In genomic region chr17:47793377-47793776, GRCm38 (mm10) we compare ENCODE assay signal across 9 mouse cellular contexts. TPM values are rescaled to one million over a fixed set of nuclear protein-coding genes. Genes with fewer than 3 reads are reported as not detected.
A peak's percentile ranks its signal among the peaks of the same experiment; 100 is the strongest.
DNase-seq lines count a peak whose midpoint lies in the region; ATAC-seq and TF ChIP-seq lines count a peak whose summit lies in the region.
"Had no signal": no experiment of that assay in that cellular context is flagged by ENCODE, and none has a peak within 500 bp of the region (broad histone marks: within the 10 kb centered on the region; RNA-seq: fewer than 3 reads in every experiment).

No protein-coding gene starts in this region.

- H3K9me3 ChIP-seq in MEL (replicated peaks; ENCODE audit: insufficient read depth, low read length) = no peaks in the 10 kb centered on the region
- H3K9me3 ChIP-seq: megakaryocyte, embryonic 14.5 days had no signal

- H3K4me1 ChIP-seq in MEL (ENCODE audit: control insufficient read depth in 1 of 2, insufficient read depth in 2 of 2, low read length in 2 of 2) = peaks cover 0 to 6% of the 10 kb centered on the region in 2 experiments; a peak in 2 of 4 replicates
- no peaks in the 10 kb centered on the region for H3K4me1 ChIP-seq in lung, adult 2 months (ENCODE audit: control insufficient read depth, insufficient read depth, low read length)
- peaks cover 8% of the 10 kb centered on the region for H3K4me1 ChIP-seq in olfactory bulb, adult 2 months (ENCODE audit: control insufficient read depth, insufficient read depth, low read length)

- H3K27me3 ChIP-seq in MEL (ENCODE audit: control insufficient read depth in 1 of 2, insufficient read depth in 2 of 2, low read length in 2 of 2) = no peaks in the 10 kb centered on the region

- peak; percentile 82 for DNase-seq in MEL (ENCODE audit: low read depth, low spot score)
- peak; percentile 86 for DNase-seq in cerebellum, adult 9-10 months
- peak; percentile 83 to 85 for DNase-seq in layer of hippocampus, adult 2 months (ENCODE audit: low spot score in 2 of 2)
- DNase-seq in lung, adult 2 months = peak; percentile 87
- peak; percentile 67 for DNase-seq in testis, postnatal 14 days (ENCODE audit: low spot score)

- no peak for TF ChIP-seq EP300 in MEL (IDR thresholded peaks at IDR 0.05; ENCODE audit: low read depth in 1 of 2, low read length in 2 of 2)

- no peak overlapping the region for H3K27ac ChIP-seq in MEL (ENCODE audit: control insufficient read depth, low read depth, low read length)
- H3K27ac ChIP-seq in layer of hippocampus, adult 2 months = no peak overlapping the region
- H3K27ac ChIP-seq in olfactory bulb, adult 2 months (ENCODE audit: insufficient read depth, low read depth, low read length) = no peak overlapping the region

- TF ChIP-seq POLR2A in MEL (IDR thresholded peaks at IDR 0.05; ENCODE audit: control insufficient read depth in 1 of 2, insufficient read depth in 1 of 2, low read depth in 1 of 2, low read length in 2 of 2, poor library complexity in 1 of 2) = no peak
- no peak for TF ChIP-seq POLR2A in lung, adult 2 months (IDR thresholded peaks at IDR 0.05; ENCODE audit: borderline replicate concordance, extremely low read depth, low read depth, low read length)
- TF ChIP-seq POLR2A in olfactory bulb, adult 2 months (IDR thresholded peaks at IDR 0.05; ENCODE audit: insufficient read depth, low read depth, low read length) = no peak

- no peak overlapping the region for H3K9ac ChIP-seq in MEL (ENCODE audit: control insufficient read depth, low read depth, low read length, poor library complexity, severe bottlenecking)

- no peak overlapping the region for H3K4me3 ChIP-seq in MEL (ENCODE audit: control insufficient read depth in 1 of 2, insufficient read depth in 1 of 2, low read depth in 2 of 2, low read length in 2 of 2)
- H3K4me3 ChIP-seq in layer of hippocampus, adult 2 months = no peak overlapping the region
- H3K4me3 ChIP-seq in lung, adult 2 months (replicated peaks; ENCODE audit: extremely low read depth, low read depth, low read length) = no peak overlapping the region
- H3K4me3 ChIP-seq in olfactory bulb, adult 2 months (ENCODE audit: insufficient read depth, low read depth, low read length) = no peak overlapping the region
- H3K4me3 ChIP-seq: megakaryocyte, embryonic 14.5 days had no signal

- no peaks in the 10 kb centered on the region for H3K79me2 ChIP-seq in MEL (ENCODE audit: control insufficient read depth, insufficient read depth, low read length, poor library complexity)

- WGBS in lung, adult 2 months = 7% methylated on average over 9 of the region's 9 CpGs
- 18% methylated on average over 9 of the region's 9 CpGs for WGBS in olfactory bulb, adult 2 months

- 0 out of 4 replicates have a peak, but pooled peaks cover 0 to 2% of the 10 kb centered on the region in 2 experiments for H3K36me3 ChIP-seq in MEL (ENCODE audit: control insufficient read depth in 1 of 2, insufficient read depth in 2 of 2, low read length in 2 of 2)

- peak; percentile 83 for ATAC-seq in frontal cortex, adult (ENCODE audit: low TSS enrichment)
- peak; percentile 78 to 82 for ATAC-seq in hematopoietic stem cell, adult 5-6 weeks (replicated peaks in 1 of 2; ENCODE audit: insufficient read depth in 1 of 2, low FRiP score in 2 of 2, low TSS enrichment in 1 of 2, low read depth in 1 of 2, poor library complexity in 2 of 2, severe bottlenecking in 2 of 2)

- TF ChIP-seq CTCF in MEL (IDR thresholded peaks at IDR 0.05 in 2 of 3, conservative IDR thresholded peaks at IDR 0.05 in 1 of 3; ENCODE audit: control insufficient read depth in 1 of 3, insufficient read depth in 1 of 3, low read depth in 2 of 3, low read length in 3 of 3, poor library complexity in 1 of 3, severe bottlenecking in 1 of 3) = peak; percentile 73 to 92 (median 92)
- TF ChIP-seq CTCF in layer of hippocampus, adult 2 months (conservative IDR thresholded peaks at IDR 0.05) = peak; percentile 93
- peak; percentile 93 for TF ChIP-seq CTCF in lung, adult 2 months (IDR thresholded peaks at IDR 0.05; ENCODE audit: insufficient read depth, low read length)
- peak; percentile 78 for TF ChIP-seq CTCF in olfactory bulb, adult 2 months (IDR thresholded peaks at IDR 0.05; ENCODE audit: insufficient read depth, low read depth, low read length)

- peak; percentile 65 for TF ChIP-seq RAD21 in MEL (IDR thresholded peaks at IDR 0.05; ENCODE audit: low read depth, low read length)

TF ChIP-seq in MEL, 35 proteins besides CTCF, POLR2A, EP300 and RAD21:
- no peak for TF ChIP-seq CHD2 (IDR thresholded peaks at IDR 0.05; ENCODE audit: low read length)
- TF ChIP-seq MAZ (IDR thresholded peaks at IDR 0.05; ENCODE audit: low read depth, low read length) = no peak
- TF ChIP-seq TCF12 (IDR thresholded peaks at IDR 0.05; ENCODE audit: low read depth, low read length) = 0 out of 2 replicates have a peak, but pooled peaks have one; percentile 8
- TF ChIP-seq SMC3 (IDR thresholded peaks at IDR 0.05; ENCODE audit: low read depth, low read length) = peak; percentile 78
- TF ChIP-seq BHLHE40 (IDR thresholded peaks at IDR 0.05; ENCODE audit: borderline replicate concordance, low read depth, low read length) = 0 out of 2 replicates have a peak, but pooled peaks have one; percentile 22
- TF ChIP-seq ZC3H11A (IDR thresholded peaks at IDR 0.05; ENCODE audit: low read depth, low read length) = peak; percentile 59
- TF ChIP-seq ZKSCAN1 (IDR thresholded peaks at IDR 0.05; ENCODE audit: low read depth, low read length) = no peak
- TF ChIP-seq ZNF384 (IDR thresholded peaks at IDR 0.05; ENCODE audit: low read depth, low read length) = peak; percentile 13; the same call in 1 of the 2 replicates
- TF ChIP-seq CHD1 (IDR thresholded peaks at IDR 0.05; ENCODE audit: low read depth, low read length) = no peak
TF ChIP-seq in MEL: peak in this region for 5.

RNA-seq across cellular contexts. Expression of gene Mdfi, which starts 41.1 kb away (rescaled TPM):
- total RNA-seq in MEL (2012; rRNA removed) = not detected in 2 replicates
- polyA plus RNA-seq in MEL (2012; ENCODE audit: insufficient read depth in 1 of 2, insufficient read length in 2 of 2, low read depth in 1 of 2, low replicate concordance in 2 of 2, missing spikeins in 1 of 2) = not detected
- 27.1 and 33.8 TPM in 2 replicates for total RNA-seq in hematopoietic stem cell, adult 5-6 weeks (2017)
- total RNA-seq in layer of hippocampus, adult 2 months (2021) = under 1 TPM; 0.49 to 0.83 TPM
- 38.8 and 51.1 TPM in 2 replicates for polyA plus RNA-seq in lung, adult 2 months (2012; rRNA removed)
- polyA plus RNA-seq in olfactory bulb, adult 2 months (2012; ENCODE audit: insufficient read depth, insufficient read length, low replicate concordance, missing spikeins) = not detected in 2 replicates

RNA-seq across cellular contexts. Expression of gene Tfeb, which starts 56.5 kb away (rescaled TPM):
- 14.7 and 16.4 TPM in 2 replicates for total RNA-seq in MEL (2012; rRNA removed)
- 10 to 100 TPM in 1 of 2 experiments, not detected in 1; 22.8 TPM for polyA plus RNA-seq in MEL (2012; ENCODE audit: insufficient read depth in 1 of 2, insufficient read length in 2 of 2, low read depth in 1 of 2, low replicate concordance in 2 of 2, missing spikeins in 1 of 2)
- total RNA-seq in hematopoietic stem cell, adult 5-6 weeks (2017) = 7.4 and 10.9 TPM in 2 replicates
- 10 to 100 TPM; 12.0 to 13.1 TPM for total RNA-seq in layer of hippocampus, adult 2 months (2021)
- 43.4 and 51.1 TPM in 2 replicates for polyA plus RNA-seq in lung, adult 2 months (2012; rRNA removed)
- polyA plus RNA-seq in olfactory bulb, adult 2 months (2012; ENCODE audit: insufficient read depth, insufficient read length, low replicate concordance, missing spikeins) = not detected in 2 replicates

Comparison
In these comparisons a context has a peak if more than half of its experiments do, and no peak if none do; other contexts are left out.
1. RNA of gene Mdfi, which starts 41.1 kb away (total RNA-seq): 27.1 to 33.8 TPM in hematopoietic stem cell, adult 5-6 weeks; 0.49 to 0.83 TPM in layer of hippocampus, adult 2 months and not detected in MEL; every median in the first group is over 10 times any median in the second.
2. Peak in every context shown above with its lines, with median percentiles within 50 percentile points of each other: DNase-seq and CTCF ChIP-seq.